8 mouse cellular contexts compared by ENCODE assay signal in the genomic region with DNA sequence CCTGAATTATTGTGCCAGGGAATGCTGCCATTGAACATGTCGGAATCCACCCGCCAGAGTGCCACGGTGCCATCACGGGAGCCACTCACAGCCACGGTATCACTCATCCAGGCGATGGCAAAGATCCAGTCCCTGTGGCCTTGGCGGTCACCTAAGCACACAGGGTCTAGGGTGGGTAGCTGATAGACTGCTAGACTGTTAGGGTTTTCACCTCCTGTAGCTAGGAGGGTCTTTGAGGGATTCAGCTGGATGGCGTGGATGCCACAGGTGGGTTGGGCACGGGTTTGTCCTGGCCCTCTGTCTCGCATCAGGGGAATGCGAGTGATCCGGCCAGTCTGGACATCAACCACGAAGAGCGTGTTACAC. TPM values are rescaled to one million over a fixed set of nuclear protein-coding genes. Genes with fewer than 3 reads are reported as not detected.
DNase-seq lines count a peak whose midpoint lies in the region; ATAC-seq and TF ChIP-seq lines count a peak whose summit lies in the region.
"Had no signal": no experiment of that assay in that cellular context is flagged by ENCODE, and none has a peak within 500 bp of the region (broad histone marks: within the 10 kb centered on the region; RNA-seq: fewer than 3 reads in every experiment).

No protein-coding gene starts in this region.

- H3K27ac ChIP-seq in lung, embryonic 14.5 days (ENCODE audit: low read depth) = no peak overlapping the region
- H3K27ac ChIP-seq in forebrain, embryonic 14.5 days (ENCODE audit: low read depth, low read length) = no peak overlapping the region
- no peak overlapping the region for H3K27ac ChIP-seq in limb, embryonic 14.5 days (replicated peaks; ENCODE audit: low read depth, low read length)
- H3K27ac ChIP-seq in stomach, embryonic 15.5 days = no peak overlapping the region

- WGBS in lung, embryonic 14.5 days = 61% methylated on average over 14 of the region's 14 CpGs
- 82% methylated on average over 14 of the region's 14 CpGs for WGBS in forebrain, embryonic 14.5 days
- 66% methylated on average over 14 of the region's 14 CpGs for WGBS in limb, embryonic 14.5 days
- WGBS in stomach, embryonic 15.5 days = 70% methylated on average over 14 of the region's 14 CpGs

- H3K4me2 ChIP-seq in lung, embryonic 14.5 days = peak overlapping the region; percentile 64
- H3K4me2 ChIP-seq in forebrain, embryonic 14.5 days (ENCODE audit: low read length) = peak overlapping the region; percentile 63
- H3K4me2 ChIP-seq in limb, embryonic 14.5 days (replicated peaks; ENCODE audit: low read depth, low read length, severe bottlenecking) = peak overlapping the region; percentile 58
- peak overlapping the region; percentile 65 for H3K4me2 ChIP-seq in stomach, embryonic 15.5 days

- H3K4me3 ChIP-seq in lung, embryonic 14.5 days (ENCODE audit: low read depth, low read length) = peak overlapping the region; percentile 42
- H3K4me3 ChIP-seq in forebrain, embryonic 14.5 days (ENCODE audit: low read depth, low read length) = peak overlapping the region; percentile 42
- peak overlapping the region; percentile 50 for H3K4me3 ChIP-seq in limb, embryonic 14.5 days (replicated peaks; ENCODE audit: low read length)
- H3K4me3 ChIP-seq in stomach, embryonic 15.5 days (replicated peaks) = peak overlapping the region; percentile 48

- H3K4me1 ChIP-seq in lung, embryonic 14.5 days (ENCODE audit: insufficient read depth) = no peaks in the 10 kb centered on the region
- H3K4me1 ChIP-seq in forebrain, embryonic 14.5 days (ENCODE audit: control insufficient read depth, insufficient read depth, low read length) = no peaks in the 10 kb centered on the region
- H3K4me1 ChIP-seq in limb, embryonic 14.5 days (ENCODE audit: control insufficient read depth, insufficient read depth, low read length) = no peaks in the 10 kb centered on the region
- H3K4me1 ChIP-seq in stomach, embryonic 15.5 days = no peaks in the 10 kb centered on the region

- TF ChIP-seq CTCF in lung, embryonic 14.5 days (IDR thresholded peaks at IDR 0.05; ENCODE audit: low read depth) = no peak

- H3K27me3 ChIP-seq in lung, embryonic 14.5 days (ENCODE audit: insufficient read depth, low read length) = no peaks in the 10 kb centered on the region
- H3K27me3 ChIP-seq in forebrain, embryonic 14.5 days (replicated peaks; ENCODE audit: control insufficient read depth, insufficient read depth, low read length) = no peaks in the 10 kb centered on the region
- H3K27me3 ChIP-seq in limb, embryonic 14.5 days (ENCODE audit: control insufficient read depth, insufficient read depth, low read length) = no peaks in the 10 kb centered on the region
- H3K27me3 ChIP-seq in stomach, embryonic 15.5 days (replicated peaks) = no peaks in the 10 kb centered on the region

- H3K9me3 ChIP-seq in lung, embryonic 14.5 days (ENCODE audit: low read depth, low read length) = no peaks in the 10 kb centered on the region
- no peaks in the 10 kb centered on the region for H3K9me3 ChIP-seq in forebrain, embryonic 14.5 days (replicated peaks; ENCODE audit: control insufficient read depth, low read length)
- H3K9me3 ChIP-seq in limb, embryonic 14.5 days (ENCODE audit: control insufficient read depth, low read length) = no peaks in the 10 kb centered on the region
- no peaks in the 10 kb centered on the region for H3K9me3 ChIP-seq in stomach, embryonic 15.5 days

- H3K36me3 ChIP-seq in lung, embryonic 14.5 days (ENCODE audit: insufficient read depth) = no peaks in the 10 kb centered on the region
- no peaks in the 10 kb centered on the region for H3K36me3 ChIP-seq in forebrain, embryonic 14.5 days (ENCODE audit: control insufficient read depth, insufficient read depth, low read length)
- H3K36me3 ChIP-seq in limb, embryonic 14.5 days (ENCODE audit: control insufficient read depth, insufficient read depth, low read length) = no peaks in the 10 kb centered on the region
- H3K36me3 ChIP-seq in stomach, embryonic 15.5 days = no peaks in the 10 kb centered on the region

- peak; percentile 0 for DNase-seq in lung, embryonic 14.5 days
- no peak for DNase-seq in lung, postnatal 14 days
- DNase-seq in forebrain, embryonic 14.5 days (ENCODE audit: low spot score) = no peak
- no peak for DNase-seq in limb, embryonic 14.5 days (ENCODE audit: low spot score)
- no peak for DNase-seq in cerebellum, adult 8-10 months
- DNase-seq: layer of hippocampus, adult 9-11 months had no signal

- H3K9ac ChIP-seq in lung, embryonic 14.5 days = no peak overlapping the region
- peak overlapping the region; percentile 61; the same call in 1 of the 2 replicates for H3K9ac ChIP-seq in forebrain, embryonic 14.5 days (ENCODE audit: low read length)
- peak overlapping the region; percentile 70 for H3K9ac ChIP-seq in limb, embryonic 14.5 days (ENCODE audit: low read depth, low read length, severe bottlenecking)
- H3K9ac ChIP-seq in stomach, embryonic 15.5 days = no peak overlapping the region

- no peak for TF ChIP-seq POLR2A in limb, embryonic 14.5 days (IDR thresholded peaks at IDR 0.05; ENCODE audit: borderline replicate concordance, extremely low read depth, insufficient read depth, insufficient read length)

- ATAC-seq in lung, embryonic 14.5 days (ENCODE audit: insufficient read depth) = peak; percentile 41; the same call in 1 of the 2 replicates
- ATAC-seq in forebrain, embryonic 14.5 days = no peak; the same call in none of the 2 replicates
- ATAC-seq in limb, embryonic 14.5 days (ENCODE audit: low FRiP score, low read depth) = no peak
- ATAC-seq in stomach, embryonic 15.5 days (ENCODE audit: insufficient read depth, low FRiP score, low read depth) = no peak
- no peak for ATAC-seq in megakaryocyte-erythroid progenitor cell, adult 5-6 weeks (replicated peaks; ENCODE audit: low FRiP score, low TSS enrichment, poor library complexity, severe bottlenecking)

RNA-seq across cellular contexts. Expression of gene Dcaf12l2, which starts 0.9 kb away (rescaled TPM):
- 0.91 and 1.7 TPM in 2 replicates for polyA plus RNA-seq in lung, embryonic 14.5 days (2014; fragmentation: Nextera tagmentation; extraction: Ambion mirVana)
- polyA plus RNA-seq in forebrain, embryonic 14.5 days (2014; fragmentation: Nextera tagmentation; extraction: Ambion mirVana) = 0.51 and 0.69 TPM in 2 replicates
- polyA plus RNA-seq in limb, embryonic 14.5 days (2012; rRNA removed) = 2.5 and 3.4 TPM in 2 replicates
- 1.6 and 1.9 TPM in 2 replicates for polyA plus RNA-seq in limb, embryonic 14.5 days (2014; fragmentation: Nextera tagmentation; extraction: Ambion mirVana)
- 2.7 and 2.8 TPM in 2 replicates for polyA plus RNA-seq in stomach, embryonic 15.5 days (2015; fragmentation: Nextera tagmentation; extraction: Ambion mirVana)
- not detected in 2 replicates for total RNA-seq in megakaryocyte-erythroid progenitor cell, adult 5-6 weeks (2014; fragmentation: Nextera tagmentation)
- not detected in 2 replicates for total RNA-seq in megakaryocyte-erythroid progenitor cell, adult 5-6 weeks (2017)

Comparison
In these comparisons a context has a peak if more than half of its experiments do, and no peak if none do; other contexts are left out.
1. H3K9ac ChIP-seq: peak in forebrain, embryonic 14.5 days (single experiment) and limb, embryonic 14.5 days (single experiment); none in lung, embryonic 14.5 days (single experiment) and stomach, embryonic 15.5 days (single experiment).
2. Peak in every context shown above with its lines, with median percentiles within 50 percentile points of each other: H3K4me2 ChIP-seq and H3K4me3 ChIP-seq.